Mouse (Mus musculus): ENCODE data around the gene Trpt1.
"Not testable (repeated sequence)": the region's sequence is repeated elsewhere in the genome, so short reads cannot be mapped to it uniquely, and the experiment has no call there.

The Trpt1 gene

GRCm38 (mm10) chr19:6975537-6976521 lies 20.1 kb upstream of the Trpt1 start, which contains the start of gene Plcb3:
Gene Plcb3, minus strand, starts transcription at chr19:6976470.
- no peak for DNase-seq

GRCm38 (mm10) chr19:6977759-6978638 lies 17.9 kb upstream of the Trpt1 start:
- no peak for DNase-seq

- DNase-seq, result no peak
Observed at GRCm38 (mm10) chr19:6978639-6978974, 17.3 kb upstream of the Trpt1 start.

GRCm38 (mm10) chr19:6979001-6979479 lies 16.9 kb upstream of the Trpt1 start:
- peak in 1 of 2 experiments; percentile 34 for DNase-seq

GRCm38 (mm10) chr19:6979486-6980380 lies 16.2 kb upstream of the Trpt1 start:
- DNase-seq, result peak; percentile 98 to 100

- DNase-seq, result peak; percentile 99
Observed at GRCm38 (mm10) chr19:6980381-6981093, 15.4 kb upstream of the Trpt1 start, which contains the start of gene Fkbp2. Gene Fkbp2, minus strand, starts transcription at chr19:6980501.

- no peak for DNase-seq
Observed at GRCm38 (mm10) chr19:6981465-6981864, 14.5 kb upstream of the Trpt1 start.

GRCm38 (mm10) chr19:6983621-6984020 lies 12.3 kb upstream of the Trpt1 start:
- no peak for DNase-seq

- no peak for DNase-seq
Observed at GRCm38 (mm10) chr19:6985300-6985699, 10.6 kb upstream of the Trpt1 start.

GRCm38 (mm10) chr19:6985951-6986708 lies 9.8 kb upstream of the Trpt1 start:
- no peak for DNase-seq

GRCm38 (mm10) chr19:6987061-6987903 lies 8.6 kb upstream of the Trpt1 start, which contains the start of gene Vegfb:
Gene Vegfb, minus strand, starts transcription at chr19:6987651.
- DNase-seq, result peak; percentile 66 to 75

GRCm38 (mm10) chr19:6987904-6988285 lies 8.0 kb upstream of the Trpt1 start:
- DNase-seq, result no peak

- no peak for DNase-seq
Observed at GRCm38 (mm10) chr19:6989251-6989650, 6.7 kb upstream of the Trpt1 start.

- no peak for DNase-seq
Observed at GRCm38 (mm10) chr19:6990712-6991111, 5.2 kb upstream of the Trpt1 start.

GRCm38 (mm10) chr19:6991166-6991565 lies 4.8 kb upstream of the Trpt1 start:
- DNase-seq, result not testable (repeated sequence)

- DNase-seq, result peak; percentile 91 to 95
Observed at GRCm38 (mm10) chr19:6992011-6992858, 3.7 kb upstream of the Trpt1 start, which contains the start of gene Dnajc4. Gene Dnajc4, minus strand, starts transcription at chr19:6992572.

GRCm38 (mm10) chr19:6993011-6993770 lies 2.7 kb upstream of the Trpt1 start:
- no peak for DNase-seq

- no peak for DNase-seq
Observed at GRCm38 (mm10) chr19:6994002-6994401, 1.9 kb upstream of the Trpt1 start.
